Mouse (Mus musculus) layer of hippocampus, postnatal 10 days (tissue): ENCODE data around the gene Hrg. TPM values are rescaled to one million over a fixed set of nuclear protein-coding genes. Genes with fewer than 3 reads are reported as not detected.
"Not testable (repeated sequence)": the region's sequence is repeated elsewhere in the genome, so short reads cannot be mapped to it uniquely, and the experiment has no call there.

Experiments
- DNase-seq, 2 experiments: peaks; one replicate each; pipeline ENCODE4 v3.0.0; 2021; ENCODE audit warnings: low spot score in 2 of 2
- total RNA-seq, 2 experiments: library from RNA; stranded (reverse); gene quantifications; 2 replicates each; pipeline ENCODE4 v1.2.3; 2021

The Hrg gene
- total RNA-seq, 2 experiments from 2014 or later: not detected

GRCm38 (mm10) chr16:22956085-22956439 lies 5.2 kb downstream of the Hrg start:
- DNase-seq: no peak

GRCm38 (mm10) chr16:22961073-22961472 lies 10.2 kb downstream of the Hrg start:
- no peak for DNase-seq

- DNase-seq: no peak
These were observed 11.4 kb downstream of the Hrg start for GRCm38 (mm10) chr16:22962256-22962655.

- DNase-seq: no peak
These were observed 12.4 kb downstream of the Hrg start for GRCm38 (mm10) chr16:22963293-22963692.

GRCm38 (mm10) chr16:22967383-22968030 lies 16.6 kb downstream of the Hrg start:
- no peak for DNase-seq

GRCm38 (mm10) chr16:22996951-22997350 lies 46.1 kb downstream of the Hrg start:
- DNase-seq: not testable (repeated sequence)

Other genes with a start within 250 kb of the Hrg start
- gene Crygs, start 139.5 kb upstream of the Hrg start, total RNA-seq: under 1 TPM in 1 of 2 experiments, not detected in 1; 0.40 TPM
- gene Tbccd1, start 93.4 kb upstream of the Hrg start, total RNA-seq: 10 to 100 TPM; 12.2 to 14.4 TPM
- 10 to 100 TPM; 64.5 to 66.4 TPM for gene Dnajb11, start 93.2 kb upstream of the Hrg start, total RNA-seq
- gene Ahsg, start 59.8 kb upstream of the Hrg start, total RNA-seq: not detected
- gene Fetub, start 32.7 kb upstream of the Hrg start, total RNA-seq: under 1 TPM; 0.31 to 0.34 TPM
- gene Kng2, start 78.4 kb downstream of the Hrg start, total RNA-seq: not detected
- not detected for gene Kng1, start 106.8 kb downstream of the Hrg start, total RNA-seq
- gene Eif4a2, start 156.4 kb downstream of the Hrg start, total RNA-seq: 100 to 1,000 TPM; 701 to 766 TPM
- 1 to 10 TPM; 5.6 to 7.1 TPM for gene Rfc4, start 176.7 kb downstream of the Hrg start, total RNA-seq
- not detected for gene Adipoq, start 195.5 kb downstream of the Hrg start, total RNA-seq